Mouse (Mus musculus): ENCODE measurements around the gene Rnft1. TPM values are rescaled to one million over a fixed set of nuclear protein-coding genes. Genes with fewer than 3 reads are reported as not detected.

Rnft1 gene
- polyA plus RNA-seq, 1 experiment = 9.4 TPM

GRCm38 (mm10) chr11:86534201-86534910 is 49.9 kb downstream of the Rnft1 start:
- H3K36me3 ChIP-seq (ENCODE audit: control insufficient read depth, insufficient read depth, low read length) = peaks cover 5% of the 10 kb centered on the region
- no peak for DNase-seq
- TF ChIP-seq POLR2A (IDR thresholded peaks at IDR 0.05; ENCODE audit: low read depth, low read length) (no peak), CTCF (conservative IDR thresholded peaks at IDR 0.05; ENCODE audit: insufficient read depth, insufficient read length, low read depth, low read length) (no peak)
- no peaks in the 10 kb centered on the region for H3K27me3 ChIP-seq (replicated peaks; ENCODE audit: control insufficient read depth, insufficient read depth, low read length)
- WGBS = 80% methylated on average over 5 of the region's 5 CpGs
- H3K4me3 ChIP-seq (ENCODE audit: insufficient read depth, low read depth, low read length) = no peak overlapping the region
- H3K4me1 ChIP-seq (ENCODE audit: control insufficient read depth, insufficient read depth, low read length) = no peaks in the 10 kb centered on the region
- H3K27ac ChIP-seq (ENCODE audit: insufficient read depth, low read depth, low read length) = no peak overlapping the region

GRCm38 (mm10) chr11:86538786-86539185 is 54.3 kb downstream of the Rnft1 start:
- DNase-seq = no peak
- H3K27ac ChIP-seq (ENCODE audit: insufficient read depth, low read depth, low read length) = no peak overlapping the region
- no peaks in the 10 kb centered on the region for H3K36me3 ChIP-seq (ENCODE audit: control insufficient read depth, insufficient read depth, low read length)
- 83% methylated on average over 4 of the region's 4 CpGs for WGBS
- H3K4me1 ChIP-seq (ENCODE audit: control insufficient read depth, insufficient read depth, low read length) = peaks cover 6% of the 10 kb centered on the region; the same call in 1 of the 2 replicates
- TF ChIP-seq POLR2A (IDR thresholded peaks at IDR 0.05; ENCODE audit: low read depth, low read length) (no peak), CTCF (conservative IDR thresholded peaks at IDR 0.05; ENCODE audit: insufficient read depth, insufficient read length, low read depth, low read length) (no peak)
- no peak overlapping the region for H3K4me3 ChIP-seq (ENCODE audit: insufficient read depth, low read depth, low read length)
- H3K27me3 ChIP-seq (replicated peaks; ENCODE audit: control insufficient read depth, insufficient read depth, low read length) = no peaks in the 10 kb centered on the region

GRCm38 (mm10) chr11:86539716-86540475 is 55.4 kb downstream of the Rnft1 start:
- Histone ChIP-seq H3K27ac (ENCODE audit: insufficient read depth, low read depth, low read length) (no peak overlapping the region), H3K27me3 (replicated peaks; ENCODE audit: control insufficient read depth, insufficient read depth, low read length) (no peaks in the 10 kb centered on the region), H3K4me1 (ENCODE audit: control insufficient read depth, insufficient read depth, low read length) (peaks cover 7% of the 10 kb centered on the region; the same call in 1 of the 2 replicates), H3K4me3 (ENCODE audit: insufficient read depth, low read depth, low read length) (no peak overlapping the region), H3K36me3 (ENCODE audit: control insufficient read depth, insufficient read depth, low read length) (no peaks in the 10 kb centered on the region)
- TF ChIP-seq POLR2A (IDR thresholded peaks at IDR 0.05; ENCODE audit: low read depth, low read length) (no peak), CTCF (conservative IDR thresholded peaks at IDR 0.05; ENCODE audit: insufficient read depth, insufficient read length, low read depth, low read length) (no peak)
- DNase-seq = no peak
- 76% methylated on average over 6 of the region's 6 CpGs for WGBS

- H3K27me3 ChIP-seq (replicated peaks; ENCODE audit: control insufficient read depth, insufficient read depth, low read length) = no peaks in the 10 kb centered on the region
- H3K4me1 ChIP-seq (ENCODE audit: control insufficient read depth, insufficient read depth, low read length) = peaks cover 7% of the 10 kb centered on the region; the same call in 1 of the 2 replicates
- TF ChIP-seq CTCF (conservative IDR thresholded peaks at IDR 0.05; ENCODE audit: insufficient read depth, insufficient read length, low read depth, low read length) = no peak
- TF ChIP-seq POLR2A (IDR thresholded peaks at IDR 0.05; ENCODE audit: low read depth, low read length) = no peak
- H3K36me3 ChIP-seq (ENCODE audit: control insufficient read depth, insufficient read depth, low read length) = no peaks in the 10 kb centered on the region
- H3K4me3 ChIP-seq (ENCODE audit: insufficient read depth, low read depth, low read length) = no peak overlapping the region
- DNase-seq = no peak
- H3K27ac ChIP-seq (ENCODE audit: insufficient read depth, low read depth, low read length) = no peak overlapping the region
- 59% methylated on average over 2 of the region's 2 CpGs for WGBS
Measured at GRCm38 (mm10) chr11:86540476-86540845, 56.0 kb downstream of the Rnft1 start.

GRCm38 (mm10) chr11:86542851-86543250 is 58.4 kb downstream of the Rnft1 start:
- no peaks in the 10 kb centered on the region for H3K36me3 ChIP-seq (ENCODE audit: control insufficient read depth, insufficient read depth, low read length)
- peaks cover 10% of the 10 kb centered on the region; the same call in 1 of the 2 replicates for H3K4me1 ChIP-seq (ENCODE audit: control insufficient read depth, insufficient read depth, low read length)
- H3K4me3 ChIP-seq (ENCODE audit: insufficient read depth, low read depth, low read length) = no peak overlapping the region
- no peak for DNase-seq
- H3K27ac ChIP-seq (ENCODE audit: insufficient read depth, low read depth, low read length) = no peak overlapping the region
- no peak for TF ChIP-seq CTCF (conservative IDR thresholded peaks at IDR 0.05; ENCODE audit: insufficient read depth, insufficient read length, low read depth, low read length)
- TF ChIP-seq POLR2A (IDR thresholded peaks at IDR 0.05; ENCODE audit: low read depth, low read length) = no peak
- 75% methylated on average over 1 of the region's 1 CpGs for WGBS
- no peaks in the 10 kb centered on the region for H3K27me3 ChIP-seq (replicated peaks; ENCODE audit: control insufficient read depth, insufficient read depth, low read length)

- Histone ChIP-seq H3K4me3 (ENCODE audit: insufficient read depth, low read depth, low read length) (peak overlapping the region; percentile 84), H3K36me3 (ENCODE audit: control insufficient read depth, insufficient read depth, low read length) (no peaks in the 10 kb centered on the region; the same call in 1 of the 2 replicates), H3K27ac (ENCODE audit: insufficient read depth, low read depth, low read length) (peak overlapping the region; percentile 39; the same call in 1 of the 2 replicates), H3K27me3 (replicated peaks; ENCODE audit: control insufficient read depth, insufficient read depth, low read length) (no peaks in the 10 kb centered on the region), H3K4me1 (ENCODE audit: control insufficient read depth, insufficient read depth, low read length) (peaks cover 10% of the 10 kb centered on the region; the same call in 1 of the 2 replicates)
- WGBS = under 1% methylated on average over 50 of the region's 50 CpGs
- TF ChIP-seq CTCF (conservative IDR thresholded peaks at IDR 0.05; ENCODE audit: insufficient read depth, insufficient read length, low read depth, low read length) = no peak
- no peak for TF ChIP-seq POLR2A (IDR thresholded peaks at IDR 0.05; ENCODE audit: low read depth, low read length)
- peak; percentile 52 for DNase-seq
Measured at GRCm38 (mm10) chr11:86543960-86544638, 59.6 kb downstream of the Rnft1 start.

Data from kidney, adult 2 months (tissue).